Mouse (Mus musculus) embryo, embryonic 10 days (tissue): ENCODE data around the gene Eef2k.
"Not testable (repeated sequence)": the region's sequence is repeated elsewhere in the genome, so short reads cannot be mapped to it uniquely, and the experiment has no call there.

Source experiments
- DNase-seq: peaks from one replicate; pipeline ENCODE4 v3.0.0-alpha.2; 2015; ENCODE audit warnings: low spot score

Eef2k gene

GRCm38 (mm10) chr7:120938206-120938605 lies 95.6 kb downstream of the Eef2k start:
- DNase-seq: no peak

GRCm38 (mm10) chr7:120940343-120940742 lies 97.7 kb downstream of the Eef2k start:
- DNase-seq: no peak

GRCm38 (mm10) chr7:120941214-120941613 lies 98.6 kb downstream of the Eef2k start:
- no peak for DNase-seq

GRCm38 (mm10) chr7:120942506-120942905 lies 99.9 kb downstream of the Eef2k start:
- no peak for DNase-seq

- DNase-seq: no peak
Observed at GRCm38 (mm10) chr7:120943936-120944509, 101.4 kb downstream of the Eef2k start.

DNA sequence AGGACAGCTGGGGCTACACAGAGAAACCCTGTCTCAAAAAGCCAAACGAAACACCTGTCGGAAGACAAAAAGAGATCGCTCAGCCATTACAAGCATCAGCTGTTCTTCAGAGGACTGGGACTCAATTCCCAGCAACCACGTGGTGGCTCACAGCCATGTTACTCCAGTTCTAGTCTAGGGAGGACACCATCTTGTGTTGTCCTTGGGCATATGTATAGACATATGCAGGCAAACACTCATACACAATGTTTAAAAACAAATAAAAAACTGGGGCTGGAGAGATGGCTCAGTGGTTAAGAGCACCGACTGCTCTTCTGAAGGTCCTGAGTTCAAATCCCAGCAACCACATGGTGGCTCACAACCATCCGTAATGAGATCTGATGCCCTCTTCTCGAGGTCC lies 111.0 kb downstream of the Eef2k start:
- DNase-seq: not testable (repeated sequence)
